Mouse (Mus musculus) ES-E14 (cell line): Measurements from ENCODE around the gene Kcnd3.

ENCODE experiments used
- ZC3H11A ChIP-seq: IDR thresholded peaks from 2 replicates; pipeline ENCODE4 v1.6.1; 2012; ENCODE audit warnings: low read depth, mild to moderate bottlenecking, inconsistent platforms, low read length, borderline replicate concordance
- ZNF384 ChIP-seq: IDR thresholded peaks from 2 replicates; pipeline ENCODE4 v1.6.1; 2012; ENCODE audit warnings: low read depth, low read length, inconsistent platforms

- TF ChIP-seq ZC3H11A = no peak
- no peak for TF ChIP-seq ZNF384
Measured at GRCm38 (mm10) chr3:105592246-105592645, 140.1 kb downstream of the Kcnd3 start.
